Mouse (Mus musculus) MEL (cell line): ENCODE measurements around the gene Elp5. TPM values are rescaled to one million over a fixed set of nuclear protein-coding genes. Genes with fewer than 3 reads are reported as not detected.

Experiments
- DNase-seq: peaks from one replicate; pipeline ENCODE4 v3.0.0; 2011; ENCODE audit warnings: low read depth, low spot score
- H3K27ac ChIP-seq: 2 replicates; pipeline ENCODE4 v1.5.1; 2012; ENCODE audit warnings: low read depth, mild to moderate bottlenecking, control low read depth, low read length, moderate library complexity; ENCODE audit not compliant: control insufficient read depth
- H3K27me3 ChIP-seq, 2 experiments: fragments of 150-350 bp in 1 of 2; sonication (generic) in 1 of 2; 2 replicates each; pipeline ENCODE4 v1.6.1; 2012; ENCODE audit warnings: low read length in 2 of 2, mild to moderate bottlenecking in 2 of 2, improper control_type of control experiment in 1 of 2, moderate library complexity in 1 of 2; ENCODE audit not compliant: insufficient read depth in 2 of 2, control insufficient read depth in 1 of 2
- H3K36me3 ChIP-seq, 2 experiments: 2 replicates each; pipeline ENCODE4 v1.6.1; 2012 to 2014; ENCODE audit warnings: low read length in 2 of 2, improper control_type of control experiment in 1 of 2, inconsistent platforms in 1 of 2, mild to moderate bottlenecking in 1 of 2; ENCODE audit not compliant: insufficient read depth in 2 of 2, control insufficient read depth in 1 of 2
- H3K4me1 ChIP-seq, 2 experiments: fragments of 150-350 bp in 1 of 2; sonication (generic) in 1 of 2; 2 replicates each; pipeline ENCODE4 v1.6.1; 2012; ENCODE audit warnings: low read length in 2 of 2, improper control_type of control experiment in 1 of 2, mild to moderate bottlenecking in 1 of 2; ENCODE audit not compliant: insufficient read depth in 2 of 2, control insufficient read depth in 1 of 2
- H3K4me3 ChIP-seq, 2 experiments: fragments of 150-350 bp in 1 of 2; sonication (generic) in 1 of 2; 2 replicates each; pipeline ENCODE4 v1.5.1; 2012; ENCODE audit warnings: low read depth in 2 of 2, low read length in 2 of 2, mild to moderate bottlenecking in 2 of 2, moderate library complexity in 2 of 2, control low read depth in 1 of 2, improper control_type of control experiment in 1 of 2; ENCODE audit not compliant: control insufficient read depth in 1 of 2, insufficient read depth in 1 of 2
- H3K79me2 ChIP-seq: 2 replicates; pipeline ENCODE4 v1.6.1; 2012; ENCODE audit warnings: mild to moderate bottlenecking, low read length, moderate library complexity; ENCODE audit not compliant: control insufficient read depth, poor library complexity, insufficient read depth
- H3K9ac ChIP-seq: 2 replicates; pipeline ENCODE4 v1.6.1; 2012; ENCODE audit warnings: low read depth, mild to moderate bottlenecking, control low read depth, low read length, moderate library complexity; ENCODE audit not compliant: control insufficient read depth, poor library complexity, severe bottlenecking
- H3K9me3 ChIP-seq: fragments of 150-350 bp; sonication (generic); replicated peaks from 2 replicates; pipeline ENCODE4 v1.6.1; 2012; ENCODE audit warnings: mild to moderate bottlenecking, low read length, improper control_type of control experiment, moderate library complexity; ENCODE audit not compliant: insufficient read depth
- BHLHE40 ChIP-seq: IDR thresholded peaks from 2 replicates; pipeline ENCODE4 v1.6.1; 2012; ENCODE audit warnings: low read depth, mild to moderate bottlenecking, inconsistent platforms, low read length, improper control_type of control experiment, borderline replicate concordance
- CHD2 ChIP-seq: IDR thresholded peaks from 2 replicates; pipeline ENCODE4 v1.6.1; 2011; ENCODE audit warnings: low read length, improper control_type of control experiment
- CTCF ChIP-seq, 3 experiments: IDR thresholded peaks in 2 of 3; conservative IDR thresholded peaks in 1 of 3; 2 replicates each; pipeline ENCODE4 v1.5.1; 2011 to 2012; ENCODE audit warnings: low read length in 3 of 3, low read depth in 2 of 3, mild to moderate bottlenecking in 2 of 3, improper control_type of control experiment in 1 of 3, inconsistent platforms in 1 of 3, mixed read lengths in 1 of 3, moderate library complexity in 1 of 3; ENCODE audit not compliant: control insufficient read depth in 1 of 3, insufficient read depth in 1 of 3, poor library complexity in 1 of 3, severe bottlenecking in 1 of 3
- E2F4 ChIP-seq: IDR thresholded peaks from 2 replicates; pipeline ENCODE4 v1.6.1; 2011; ENCODE audit warnings: low read depth, low read length, improper control_type of control experiment, borderline replicate concordance
- ELF1 ChIP-seq: IDR thresholded peaks from 2 replicates; pipeline ENCODE4 v1.6.1; 2014; ENCODE audit warnings: low read depth, mild to moderate bottlenecking, inconsistent platforms, low read length, improper control_type of control experiment, moderate library complexity
- EP300 ChIP-seq, 2 experiments: IDR thresholded peaks; 2 replicates each; pipeline ENCODE4 v1.6.1; 2011; ENCODE audit warnings: improper control_type of control experiment in 2 of 2, low read length in 2 of 2, low read depth in 1 of 2, mild to moderate bottlenecking in 1 of 2
- HCFC1 ChIP-seq: IDR thresholded peaks from 2 replicates; pipeline ENCODE4 v1.6.1; 2012; ENCODE audit warnings: low read depth, mild to moderate bottlenecking, inconsistent platforms, low read length, improper control_type of control experiment, moderate library complexity
- JUND ChIP-seq: IDR thresholded peaks from 2 replicates; pipeline ENCODE4 v1.6.1; 2011; ENCODE audit warnings: low read depth, mild to moderate bottlenecking, improper control_type of control experiment, low read length
- KAT2A ChIP-seq: conservative IDR thresholded peaks from 2 replicates; pipeline ENCODE4 v1.6.1; 2012; ENCODE audit warnings: low read depth, low read length, improper control_type of control experiment, inconsistent platforms
- MAFK ChIP-seq: IDR thresholded peaks from 2 replicates; pipeline ENCODE4 v1.6.1; 2011; ENCODE audit warnings: low read depth, mild to moderate bottlenecking, low read length, improper control_type of control experiment, borderline replicate concordance
- MAZ ChIP-seq: IDR thresholded peaks from 2 replicates; pipeline ENCODE4 v1.6.1; 2012; ENCODE audit warnings: low read depth, mild to moderate bottlenecking, inconsistent platforms, low read length, improper control_type of control experiment
- MEF2A ChIP-seq: IDR thresholded peaks from 2 replicates; pipeline ENCODE4 v1.6.1; 2014; ENCODE audit warnings: low read depth, mild to moderate bottlenecking, inconsistent platforms, low read length, improper control_type of control experiment; ENCODE audit not compliant: poor library complexity, insufficient replicate concordance, severe bottlenecking; ENCODE audit errors: extremely low read depth
- MXI1 ChIP-seq: IDR thresholded peaks from 2 replicates; pipeline ENCODE4 v1.6.1; 2011; ENCODE audit warnings: mild to moderate bottlenecking, low read depth, low read length, improper control_type of control experiment
- NELFE ChIP-seq: IDR thresholded peaks from 2 replicates; pipeline ENCODE4 v1.6.1; 2011; ENCODE audit warnings: low read depth, low read length, improper control_type of control experiment
- SIN3A ChIP-seq: IDR thresholded peaks from 2 replicates; pipeline ENCODE4 v1.6.1; 2012; ENCODE audit warnings: low read length, improper control_type of control experiment, inconsistent platforms
- SMC3 ChIP-seq: IDR thresholded peaks from 2 replicates; pipeline ENCODE4 v1.6.1; 2011; ENCODE audit warnings: low read depth, low read length, improper control_type of control experiment
- TAL1 ChIP-seq: IDR thresholded peaks from 2 replicates; pipeline ENCODE4 v1.6.1; 2012; ENCODE audit warnings: mild to moderate bottlenecking, inconsistent platforms, low read length, moderate library complexity, mixed read lengths
- TBP ChIP-seq: IDR thresholded peaks from 2 replicates; pipeline ENCODE4 v1.8.0; 2011; ENCODE audit warnings: low read depth, low read length, improper control_type of control experiment
- TCF12 ChIP-seq: IDR thresholded peaks from 2 replicates; pipeline ENCODE4 v1.6.1; 2014; ENCODE audit warnings: low read depth, mild to moderate bottlenecking, inconsistent platforms, low read length, improper control_type of control experiment, moderate library complexity
- USF2 ChIP-seq, 2 experiments: IDR thresholded peaks; 2 replicates each; pipeline ENCODE4 v1.6.1; 2011 to 2012; ENCODE audit warnings: improper control_type of control experiment in 2 of 2, low read length in 2 of 2, borderline replicate concordance in 1 of 2, inconsistent platforms in 1 of 2, low read depth in 1 of 2, mild to moderate bottlenecking in 1 of 2; ENCODE audit not compliant: insufficient read depth in 1 of 2
- ZC3H11A ChIP-seq: IDR thresholded peaks from 2 replicates; pipeline ENCODE4 v1.6.1; 2012; ENCODE audit warnings: low read depth, mild to moderate bottlenecking, inconsistent platforms, low read length, improper control_type of control experiment
- ZKSCAN1 ChIP-seq: IDR thresholded peaks from 2 replicates; pipeline ENCODE4 v1.6.1; 2012; ENCODE audit warnings: low read depth, mild to moderate bottlenecking, inconsistent platforms, low read length, improper control_type of control experiment, moderate library complexity
- ZNF384 ChIP-seq: IDR thresholded peaks from 2 replicates; pipeline ENCODE4 v1.6.1; 2012; ENCODE audit warnings: low read depth, mild to moderate bottlenecking, inconsistent platforms, low read length, improper control_type of control experiment
- polyA plus RNA-seq, 2 experiments: library from polyadenylated mRNA; stranded (reverse) in 1 of 2; unstranded in 1 of 2; fragments of >175 nt in 1 of 2; fragments of >200 nt in 1 of 2; gene quantifications; 2 replicates each; pipeline versions ENCODE4 v1.2.1 to v1.2.4; 2012; ENCODE audit warnings: low replicate concordance in 2 of 2, low read depth in 1 of 2; ENCODE audit not compliant: insufficient read length in 2 of 2, insufficient read depth in 1 of 2, missing spikeins in 1 of 2
- total RNA-seq: library from RNA; depleted of rRNA; stranded (reverse); fragments of 300-350 nt; gene quantifications from 2 replicates; pipeline ENCODE4 v1.2.3, GENCODE M21; 2012

Elp5 gene
- total and polyA plus RNA-seq, 3 experiments = 189 to 222 TPM; not detected in 1

- Histone ChIP-seq H3K4me3 (no peak overlapping the region), H3K4me1 (peaks cover 3 to 12% of the 10 kb centered on the region in 2 experiments; a peak in 2 of 4 replicates), H3K27me3 (peaks cover 0 to 2% of the 10 kb centered on the region in 2 experiments; a peak in 3 of 4 replicates), H3K36me3 (peaks cover 0 to 12% of the 10 kb centered on the region in 2 experiments; a peak in 2 of 4 replicates), H3K27ac (no peak overlapping the region), H3K9me3 (no peaks in the 10 kb centered on the region), H3K9ac (no peak overlapping the region)
- no peak for DNase-seq
- TF ChIP-seq TCF12 (no peak), CTCF (IDR thresholded peaks at IDR 0.05 in 2 of 3, conservative IDR thresholded peaks at IDR 0.05 in 1 of 3; ENCODE audit: control insufficient read depth in 1 of 3, insufficient read depth in 1 of 3, low read depth in 2 of 3, low read length in 3 of 3, poor library complexity in 1 of 3, severe bottlenecking in 1 of 3) (no peak), SMC3 (no peak), NELFE (no peak), E2F4 (no peak), ZC3H11A (no peak), SIN3A (no peak), MEF2A (no peak), EP300 (IDR thresholded peaks at IDR 0.05; ENCODE audit: low read depth in 1 of 2, low read length in 2 of 2) (no peak), ZKSCAN1 (no peak), ZNF384 (no peak), HCFC1 (no peak), CHD2 (no peak), JUND (no peak), MAFK (no peak)
- TF ChIP-seq, all 39 proteins: peak for 0
- no peaks in the 10 kb centered on the region for H3K79me2 ChIP-seq
These were observed 45.5 kb downstream of the Elp5 start for GRCm38 (mm10) chr11:69936714-69937347.

DNA sequence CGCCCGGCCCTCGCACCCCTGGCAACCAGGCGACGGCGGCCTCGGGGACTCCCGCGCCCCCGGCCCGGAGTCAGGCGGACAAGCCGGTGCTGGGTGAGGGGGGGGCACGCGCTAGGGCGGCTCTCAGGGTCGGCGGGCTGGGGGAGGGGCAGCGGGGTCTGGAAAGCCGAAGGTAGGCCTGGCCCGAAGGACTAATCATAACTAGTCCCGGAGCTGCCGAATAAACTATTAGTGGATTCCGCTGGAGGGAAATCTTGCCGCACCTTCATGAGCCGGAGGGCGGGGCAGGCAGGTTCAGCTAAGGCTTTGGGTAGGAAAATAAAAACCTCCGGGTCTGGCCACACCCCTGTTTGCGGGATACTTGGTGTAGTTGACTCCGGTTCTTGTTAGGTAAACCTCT, 46.2 kb downstream of the Elp5 start:
- H3K27ac ChIP-seq = no peak overlapping the region
- no peak overlapping the region for H3K9ac ChIP-seq
- no peaks in the 10 kb centered on the region for H3K79me2 ChIP-seq
- peaks cover 0 to 2% of the 10 kb centered on the region in 2 experiments; a peak in 2 of 4 replicates for H3K27me3 ChIP-seq
- H3K4me1 ChIP-seq = peaks cover 5 to 19% of the 10 kb centered on the region in 2 experiments; a peak in 2 of 4 replicates
- H3K9me3 ChIP-seq = no peaks in the 10 kb centered on the region
- TF ChIP-seq MEF2A (no peak), USF2 (IDR thresholded peaks at IDR 0.05; ENCODE audit: borderline replicate concordance in 1 of 2, insufficient read depth in 1 of 2, low read depth in 1 of 2, low read length in 2 of 2) (no peak), EP300 (IDR thresholded peaks at IDR 0.05; ENCODE audit: low read depth in 1 of 2, low read length in 2 of 2) (no peak), E2F4 (no peak), TCF12 (no peak), TAL1 (no peak), CHD2 (no peak), KAT2A (no peak), NELFE (no peak), MAZ (no peak), SIN3A (no peak), MXI1 (no peak), SMC3 (no peak), ELF1 (no peak), TBP (no peak), BHLHE40 (no peak), CTCF (IDR thresholded peaks at IDR 0.05 in 2 of 3, conservative IDR thresholded peaks at IDR 0.05 in 1 of 3; ENCODE audit: control insufficient read depth in 1 of 3, insufficient read depth in 1 of 3, low read depth in 2 of 3, low read length in 3 of 3, poor library complexity in 1 of 3, severe bottlenecking in 1 of 3) (no peak)
- TF ChIP-seq, all 39 proteins: peak for 0
- H3K36me3 ChIP-seq = peaks cover 0 to 18% of the 10 kb centered on the region in 2 experiments; a peak in 2 of 4 replicates
- no peak for DNase-seq
- no peak overlapping the region for H3K4me3 ChIP-seq
